Mouse (Mus musculus) lung, postnatal 10 days (tissue): ENCODE data around the gene Rdh16f2.
A peak's percentile ranks its signal among the peaks of the same experiment; 100 is the strongest.
"Not testable (repeated sequence)": the region's sequence is repeated elsewhere in the genome, so short reads cannot be mapped to it uniquely, and the experiment has no call there.

Source experiments
- DNase-seq: peaks from one replicate; pipeline ENCODE4 v3.0.0; 2021

Gene Rdh16f2

GRCm38 (mm10) chr10:127893163-127894022, 27.1 kb downstream of the Rdh16f2 start:
- DNase-seq, result peak; percentile 51

GRCm38 (mm10) chr10:127896705-127897104, 30.4 kb downstream of the Rdh16f2 start:
- DNase-seq, result no peak

GRCm38 (mm10) chr10:127897506-127897905, 31.2 kb downstream of the Rdh16f2 start:
- DNase-seq, result no peak

DNA sequence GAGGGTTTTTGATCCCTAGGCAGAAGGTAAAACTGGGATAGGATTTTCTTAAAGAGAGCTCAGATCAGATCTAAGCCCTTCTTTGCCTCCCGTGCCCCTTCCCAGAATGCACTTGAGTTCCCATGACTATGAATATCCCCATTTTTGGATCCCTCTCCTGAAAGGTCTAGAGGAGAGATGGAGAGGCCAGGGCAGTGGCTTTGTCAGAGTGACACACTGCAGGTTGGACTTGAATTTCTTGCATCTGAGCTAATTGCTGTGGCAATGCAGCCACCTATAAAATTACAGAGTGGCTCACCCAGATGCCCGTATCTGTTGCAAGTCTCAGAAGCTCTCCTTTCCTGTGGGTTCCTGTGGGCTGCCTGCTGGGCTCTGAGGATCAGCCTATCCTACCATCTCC, 31.9 kb downstream of the Rdh16f2 start, which contains the start of gene Sdr9c7:
TSS of gene Sdr9c7 (plus strand) at position 301 of the 400 bp plus-strand sequence.
- no peak for DNase-seq

- no peak for DNase-seq
Measured at GRCm38 (mm10) chr10:127899783-127900182, 33.5 kb downstream of the Rdh16f2 start.

- no peak for DNase-seq
Measured at GRCm38 (mm10) chr10:127901751-127902150, 35.5 kb downstream of the Rdh16f2 start.

GRCm38 (mm10) chr10:127903116-127903515, 36.8 kb downstream of the Rdh16f2 start:
- no peak for DNase-seq

GRCm38 (mm10) chr10:127904718-127905446, 38.6 kb downstream of the Rdh16f2 start:
- peak; percentile 32 for DNase-seq

GRCm38 (mm10) chr10:127906138-127906537, 39.9 kb downstream of the Rdh16f2 start:
- no peak for DNase-seq

DNA sequence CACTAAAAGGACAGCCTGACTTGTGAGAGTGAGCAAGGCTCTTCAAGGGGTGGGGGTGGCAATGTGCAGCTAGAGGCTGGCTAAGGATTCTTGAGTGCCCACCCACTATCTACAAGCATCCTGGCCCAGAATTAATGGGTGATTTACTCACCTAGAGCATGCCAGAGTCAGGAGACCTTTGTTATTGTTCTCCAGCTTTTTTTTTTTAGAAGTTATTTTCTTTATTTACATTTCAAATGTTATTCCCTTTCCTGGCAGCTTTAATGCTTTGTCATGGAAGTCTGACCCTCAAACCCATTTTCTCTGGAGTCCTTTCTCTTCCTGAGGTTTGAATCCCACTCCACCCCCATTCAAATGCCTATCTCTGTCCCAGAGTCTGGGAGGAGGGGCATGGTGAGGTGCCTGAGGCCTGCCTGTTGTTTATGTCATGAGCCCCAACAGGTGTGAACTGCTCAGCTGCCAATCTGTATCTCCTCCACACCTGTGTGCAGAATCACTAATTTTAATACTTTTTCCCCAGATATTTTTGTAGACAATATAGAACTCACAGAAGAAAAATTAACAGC, 41.2 kb downstream of the Rdh16f2 start:
- no peak for DNase-seq

- DNase-seq, result no peak
Measured at GRCm38 (mm10) chr10:127915578-127915977, 49.3 kb downstream of the Rdh16f2 start.

- DNase-seq, result not testable (repeated sequence)
Measured at GRCm38 (mm10) chr10:127917183-127917582, 50.9 kb downstream of the Rdh16f2 start.

- no peak for DNase-seq
Measured at GRCm38 (mm10) chr10:127917651-127918050, 51.4 kb downstream of the Rdh16f2 start.

DNA sequence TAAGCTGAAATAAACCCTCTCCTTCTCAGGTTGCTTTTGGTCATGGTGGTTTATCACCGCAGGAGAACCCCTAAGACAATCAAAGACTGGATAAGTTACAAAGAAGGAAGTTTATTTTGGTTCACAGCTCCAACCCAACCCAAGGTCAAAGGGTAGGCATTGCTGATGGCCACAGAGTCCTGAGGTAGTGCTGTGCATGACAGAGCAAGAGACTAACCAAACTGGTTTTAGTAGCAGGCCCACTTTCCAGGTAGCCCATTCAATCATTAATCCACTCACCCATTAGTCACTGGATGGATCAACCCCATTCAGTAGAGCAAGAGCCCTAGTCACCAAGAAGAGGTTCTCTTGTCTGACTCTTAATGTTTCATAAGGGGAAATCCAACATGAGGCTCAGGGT, 56.0 kb downstream of the Rdh16f2 start:
- DNase-seq, result no peak

DNA sequence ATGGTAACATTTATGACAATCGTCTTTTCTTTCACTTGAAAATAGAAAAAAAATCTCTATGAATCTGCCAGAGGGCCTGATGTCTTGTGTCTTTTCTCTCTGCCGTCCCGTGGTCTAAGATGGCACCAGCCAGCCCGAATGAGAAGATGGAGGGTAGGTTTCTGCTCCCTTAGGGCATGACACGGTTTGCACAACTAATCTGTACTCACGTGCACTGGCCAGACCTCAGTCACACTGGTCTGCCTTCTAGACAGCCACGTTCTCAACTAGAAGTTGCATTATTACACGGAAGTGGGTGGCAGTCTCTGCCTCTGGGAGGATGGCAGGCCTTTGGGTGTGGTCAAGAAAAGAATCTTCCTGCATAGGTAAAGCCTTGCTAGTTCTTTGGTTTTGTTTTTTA, 56.8 kb downstream of the Rdh16f2 start:
- DNase-seq, result no peak

GRCm38 (mm10) chr10:127924597-127925378, 58.5 kb downstream of the Rdh16f2 start:
- DNase-seq, result no peak
